Mouse (Mus musculus) hindbrain, embryonic 11.5 days (tissue): ENCODE measurements at regions not wholly inside any gene's neighbourhood (a gene's known extent, or its start where the extent isn't known, plus 50 kb on each side); places are given as distances from the start of the nearest gene placed in this dataset.
A peak's percentile ranks its signal among the peaks of the same experiment; 100 is the strongest.

Experiments
- ATAC-seq: fragments of 200-750 bp; cut with Nextera tagmentation; 2 replicates; pipeline ENCODE4 v1.8.0; 2017; ENCODE audit warnings: mild to moderate bottlenecking, moderate TSS enrichment, moderate library complexity; ENCODE audit not compliant: low FRiP score
- DNase-seq: peaks from one replicate; pipeline ENCODE4 v3.0.0-alpha.2; 2015; ENCODE audit warnings: low spot score
- H3K27ac ChIP-seq: fragments of 300-500 bp; sonication (generic); 2 replicates; pipeline ENCODE4 v1.5.1; 2014; ENCODE audit warnings: mild to moderate bottlenecking, low read depth, low read length
- H3K27me3 ChIP-seq: fragments of 300-500 bp; sonication (generic); 2 replicates; pipeline ENCODE4 v1.6.1; 2014; ENCODE audit warnings: mild to moderate bottlenecking, low read length, moderate library complexity, mixed read lengths; ENCODE audit not compliant: control insufficient read depth, insufficient read depth
- H3K36me3 ChIP-seq: fragments of 300-500 bp; sonication (generic); 2 replicates; pipeline ENCODE4 v1.6.1; 2014; ENCODE audit warnings: mild to moderate bottlenecking, low read length, moderate library complexity, mixed read lengths; ENCODE audit not compliant: control insufficient read depth, insufficient read depth
- H3K4me1 ChIP-seq: fragments of 300-500 bp; sonication (generic); replicated peaks from 2 replicates; pipeline ENCODE4 v1.6.1; 2014; ENCODE audit warnings: low read length, mixed read lengths; ENCODE audit not compliant: control insufficient read depth, insufficient read depth
- H3K4me2 ChIP-seq: fragments of 300-500 bp; sonication (generic); replicated peaks from 2 replicates; pipeline ENCODE4 v1.6.1; 2014; ENCODE audit warnings: mild to moderate bottlenecking, low read depth, low read length
- H3K4me3 ChIP-seq: fragments of 300-500 bp; sonication (generic); 2 replicates; pipeline ENCODE4 v1.5.1; 2014; ENCODE audit warnings: low read depth, low read length
- H3K9ac ChIP-seq: fragments of 300-500 bp; sonication (generic); 2 replicates; pipeline ENCODE4 v1.6.1; 2014; ENCODE audit warnings: low read depth, low read length
- H3K9me3 ChIP-seq: fragments of 300-500 bp; sonication (generic); 2 replicates; pipeline ENCODE4 v1.6.1; 2016; ENCODE audit warnings: low read length; ENCODE audit not compliant: control insufficient read depth
- WGBS: fragments of 180-500 bp; shearing (Covaris S2); extraction: QIAGEN DNeasy Blood & Tissue Kit; methylation state at CpG from one replicate; pipeline ENCODE4 v1.1.7; 2014; 5-methylcytosine and 5-hydroxymethylcytosine counted together

- no peak overlapping the region for H3K4me2 ChIP-seq
- no peaks in the 10 kb centered on the region for H3K36me3 ChIP-seq
- H3K4me1 ChIP-seq, result 0 out of 2 replicates have a peak, but pooled peaks cover 5% of the 10 kb centered on the region
- no peak overlapping the region for H3K9ac ChIP-seq
- no peak overlapping the region for H3K27ac ChIP-seq
- 30% methylated on average over 4 of the region's 4 CpGs for WGBS
- H3K4me3 ChIP-seq, result no peak overlapping the region
- peaks cover 60% of the 10 kb centered on the region for H3K27me3 ChIP-seq
- H3K9me3 ChIP-seq, result no peaks in the 10 kb centered on the region
- DNase-seq (no peak), ATAC-seq (no peak)
Observed at GRCm38 (mm10) chr15:103087204-103087603, 68.5 kb downstream of the Hoxc4 start.

DNA sequence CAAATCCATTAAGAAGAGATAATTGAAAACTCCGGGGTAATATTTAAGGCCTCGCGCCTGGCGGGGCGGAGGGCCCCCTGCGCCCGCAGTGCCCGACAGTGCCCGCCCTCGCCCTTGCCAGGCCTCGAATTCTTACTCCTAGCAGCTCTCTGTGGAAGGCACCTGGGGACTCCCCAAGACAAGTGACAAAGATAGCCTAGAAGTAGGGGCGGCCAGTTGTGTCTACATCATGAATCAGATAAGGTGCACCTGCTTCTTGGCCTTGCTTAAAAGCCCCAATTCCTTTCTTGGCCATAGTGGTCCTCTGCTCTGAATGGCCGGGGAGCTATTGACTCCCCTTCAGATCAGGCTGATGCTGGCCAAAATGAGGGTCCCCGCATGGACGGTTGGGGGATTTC is 67.9 kb downstream of the Hoxc4 start:
- Histone ChIP-seq H3K4me2 (peak overlapping the region; percentile 57), H3K27me3 (peaks cover 60% of the 10 kb centered on the region), H3K9me3 (no peaks in the 10 kb centered on the region), H3K9ac (no peak overlapping the region), H3K4me1 (0 out of 2 replicates have a peak, but pooled peaks cover 5% of the 10 kb centered on the region), H3K27ac (peak overlapping the region; percentile 71), H3K4me3 (peak overlapping the region; percentile 27; the same call in 1 of the 2 replicates), H3K36me3 (no peaks in the 10 kb centered on the region)
- DNase-seq, result no peak
- WGBS, result 16% methylated on average over 13 of the region's 15 CpGs
- ATAC-seq, result peak; percentile 28; the same call in 1 of the 2 replicates
